Mouse (Mus musculus) left cerebral cortex, postnatal 36 days (tissue): ENCODE data around the gene Nid2. TPM values are rescaled to one million over a fixed set of nuclear protein-coding genes. Genes with fewer than 3 reads are reported as not detected.

Source experiments
- DNase-seq, 2 experiments: peaks; one replicate each; pipeline ENCODE4 v3.0.0; 2021 to 2022; ENCODE audit warnings: low spot score in 2 of 2, mixed read lengths in 1 of 2
- intact Hi-C: fragments of 180-260 bp; cut with DNase I; formaldehyde crosslinking; loops from one replicate; pipeline ENCODE4 v1.15.1; 2025
- total RNA-seq, 2 experiments: library from RNA; stranded (reverse); gene quantifications; 2 replicates each; pipeline ENCODE4 v1.2.3; 2021

Gene Nid2
- total RNA-seq, 2 experiments from 2014 or later, result 1.9 to 2.5 TPM

DNA sequence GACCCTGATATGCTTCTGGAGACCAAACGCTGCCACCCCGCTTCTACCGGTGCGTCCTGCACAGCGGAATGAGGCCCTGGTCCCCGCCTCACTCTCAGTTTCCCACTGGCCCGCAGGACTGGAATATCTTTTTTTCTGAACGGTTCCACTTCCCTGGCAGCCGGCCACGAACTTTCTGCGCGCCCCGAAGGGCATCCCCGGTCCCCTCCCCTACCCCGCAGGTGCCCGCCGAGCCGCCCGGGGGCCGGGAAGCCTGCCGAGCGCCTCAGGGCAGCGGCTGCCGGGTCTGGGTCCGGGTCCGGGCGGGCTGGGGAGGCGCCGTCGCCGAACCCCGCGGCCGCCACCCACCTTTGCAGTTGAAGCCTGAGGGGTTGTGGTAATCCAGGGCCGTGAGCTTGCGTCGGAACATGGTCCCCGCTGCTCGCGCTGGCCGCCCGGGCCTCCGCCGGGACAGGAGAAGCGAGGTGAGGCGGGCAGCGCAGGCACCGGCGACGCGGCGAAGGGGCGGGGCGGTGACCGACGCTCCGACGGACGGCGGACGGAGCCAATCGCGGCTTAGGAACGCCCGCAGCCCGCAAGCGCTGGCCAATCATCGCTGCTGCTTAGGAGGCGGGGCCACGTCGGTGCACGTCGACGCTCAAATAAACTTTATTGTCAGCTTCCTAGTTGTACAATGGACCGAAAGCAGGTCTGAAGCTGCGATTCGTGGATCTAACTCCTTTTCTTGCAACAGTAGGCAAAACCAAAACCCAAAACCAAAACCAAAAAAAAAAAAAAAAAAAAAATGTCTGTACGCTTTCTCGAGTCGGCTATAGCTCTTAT, 72.5 kb downstream of the Nid2 start, which contains the start of gene Rtraf:
Gene Rtraf, minus strand, starts transcription at position 504 of the 822 bp plus-strand sequence.
- DNase-seq, result peak; percentile 89 to 93
- intact Hi-C loops, result no loop called here

GRCm38 (mm10) chr14:19825481-19825880, 74.4 kb downstream of the Nid2 start:
- no peak for DNase-seq
- intact Hi-C loops, result no loop called here

DNA sequence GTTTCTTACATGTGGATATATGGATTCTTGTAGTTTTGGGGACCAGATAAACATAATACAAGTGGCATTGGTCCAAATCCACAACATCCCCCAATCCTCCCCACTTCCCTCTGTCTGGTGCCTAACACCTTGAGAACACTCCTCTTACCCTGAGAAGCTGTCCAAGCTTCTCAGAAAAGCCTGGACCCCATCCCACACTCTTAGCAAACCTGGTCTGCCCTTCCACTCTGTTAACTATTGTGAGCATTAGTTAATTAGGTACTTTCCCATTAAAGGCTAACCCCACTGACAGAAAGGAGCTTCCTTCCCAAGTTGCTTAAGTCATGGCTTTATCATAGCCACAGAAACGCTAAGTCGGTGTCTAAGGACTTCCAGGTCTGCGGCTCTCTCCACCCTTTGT, 85.2 kb downstream of the Nid2 start:
- DNase-seq, result no peak
- intact Hi-C loops, result loop anchor here (10.0 kb wide), 1 partner anchor 429 kb away; the partner anchor contains the start of gene Kcnk16

GRCm38 (mm10) chr14:19839600-19840332, 88.7 kb downstream of the Nid2 start:
- intact Hi-C loops, result loop anchor here (1.0 to 10.0 kb wide), 2 partner anchors 228 to 425 kb away; partner anchors contain the start of gene Kcnk16
- peak; percentile 58 to 77 for DNase-seq

DNA sequence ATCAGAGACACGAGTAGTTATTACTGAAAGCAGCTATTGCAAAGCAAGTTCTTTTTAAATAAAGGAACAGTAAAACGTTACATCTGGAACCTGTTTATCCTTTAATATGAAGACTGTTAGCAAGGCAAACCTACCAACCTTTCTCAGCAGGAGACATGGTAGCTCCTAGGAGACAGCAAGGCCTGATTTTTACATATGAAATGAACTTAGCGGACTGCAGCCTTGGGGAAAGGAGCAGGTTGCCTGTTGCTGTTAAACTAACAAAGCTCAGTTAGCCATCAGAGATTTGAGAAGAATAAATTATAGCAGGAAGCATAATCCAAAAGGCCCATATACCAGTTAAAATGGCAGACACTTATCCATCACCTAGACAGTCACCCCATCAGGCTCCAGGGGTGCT, 102.4 kb downstream of the Nid2 start:
- no peak for DNase-seq
- intact Hi-C loops, result no loop called here

DNA sequence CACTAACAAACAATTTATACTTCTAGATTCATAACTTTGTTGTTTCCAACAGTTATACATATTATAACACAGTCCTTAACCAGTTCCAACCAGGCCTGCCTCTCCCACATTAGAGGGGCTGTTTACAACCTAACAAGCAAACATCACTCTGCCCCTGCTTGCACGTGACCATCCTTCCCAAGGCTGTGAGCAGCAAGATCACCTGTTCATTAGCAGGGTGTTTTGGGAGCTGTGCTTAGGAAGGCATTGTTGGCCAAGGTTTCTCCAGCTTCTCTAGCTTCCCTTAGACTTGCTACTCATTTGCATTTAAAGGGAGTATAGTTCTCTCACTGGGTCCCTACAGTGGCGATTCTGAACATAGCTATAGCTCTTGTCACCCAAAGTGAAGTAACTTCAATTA, 107.2 kb downstream of the Nid2 start:
- intact Hi-C loops, result loop anchor here (2.0 to 5.0 kb wide), 2 partner anchors 119 to 209 kb away; partner anchors contain the start of gene Gng2
- DNase-seq, result no peak

GRCm38 (mm10) chr14:19858808-19859776, 108.0 kb downstream of the Nid2 start:
- DNase-seq, result peak; percentile 44 to 45
- intact Hi-C loops, result loop anchor here (2.0 to 5.0 kb wide), 2 partner anchors 118 to 208 kb away; partner anchors contain the start of gene Gng2

- intact Hi-C loops, result no loop called here
- no peak for DNase-seq
Measured at GRCm38 (mm10) chr14:19860281-19860680, 109.2 kb downstream of the Nid2 start.

Other genes with a start within 250 kb of the Nid2 start
- not detected for gene Gm2244, start 201.3 kb upstream of the Nid2 start, total RNA-seq
- gene Gm2237, start 166.1 kb upstream of the Nid2 start, total RNA-seq, result 1 to 10 TPM; 2.4 to 2.9 TPM
- not detected for gene Gm5458, start 148.7 kb upstream of the Nid2 start, total RNA-seq
- 10 to 100 TPM; 41.5 to 44.0 TPM for gene Rtraf, start 72.6 kb downstream of the Nid2 start, total RNA-seq
- gene Gng2, start 226.4 kb downstream of the Nid2 start, total RNA-seq, result 100 to 1,000 TPM; 210 to 214 TPM